Mouse (Mus musculus): ENCODE data around the gene Got1. TPM values are rescaled to one million over a fixed set of nuclear protein-coding genes. Genes with fewer than 3 reads are reported as not detected.

Gene Got1
- polyA plus RNA-seq, 1 experiment from 2014 or later, result 134 TPM

GRCm38 (mm10) chr19:43550706-43551492, 26.5 kb upstream of the Got1 start:
- WGBS (ENCODE audit: insufficient replicate concordance), result 75% methylated on average over 18 of the region's 18 CpGs
- no peaks in the 10 kb centered on the region; the same call in 1 of the 2 replicates for H3K4me1 ChIP-seq (ENCODE audit: control insufficient read depth, insufficient read depth, low read length)
- no peak for ATAC-seq (replicated peaks; ENCODE audit: insufficient number of reproducible peaks, low FRiP score, low TSS enrichment)
- H3K27me3 ChIP-seq (ENCODE audit: control insufficient read depth, insufficient read depth, low read length), result peaks cover 8% of the 10 kb centered on the region
- no peaks in the 10 kb centered on the region for H3K36me3 ChIP-seq (ENCODE audit: control insufficient read depth, insufficient read depth, low read length)
- no peaks in the 10 kb centered on the region for H3K9me3 ChIP-seq (replicated peaks; ENCODE audit: control insufficient read depth, low read length)
- H3K4me3 ChIP-seq (ENCODE audit: low read depth, low read length), result no peak overlapping the region
- no peak overlapping the region for H3K27ac ChIP-seq (ENCODE audit: low read depth, low read length)
- no peak overlapping the region for H3K9ac ChIP-seq (ENCODE audit: low read depth, low read length)
- no peak overlapping the region for H3K4me2 ChIP-seq

GRCm38 (mm10) chr19:43548060-43548459, 23.7 kb upstream of the Got1 start:
- H3K4me1 ChIP-seq (ENCODE audit: control insufficient read depth, insufficient read depth, low read length), result no peaks in the 10 kb centered on the region; the same call in 1 of the 2 replicates
- H3K36me3 ChIP-seq (ENCODE audit: control insufficient read depth, insufficient read depth, low read length), result no peaks in the 10 kb centered on the region
- peaks cover 10% of the 10 kb centered on the region for H3K27me3 ChIP-seq (ENCODE audit: control insufficient read depth, insufficient read depth, low read length)
- H3K9me3 ChIP-seq (replicated peaks; ENCODE audit: control insufficient read depth, low read length), result no peaks in the 10 kb centered on the region
- H3K4me3 ChIP-seq (ENCODE audit: low read depth, low read length), result no peak overlapping the region
- no peak for ATAC-seq (replicated peaks; ENCODE audit: insufficient number of reproducible peaks, low FRiP score, low TSS enrichment)
- no peak overlapping the region for H3K27ac ChIP-seq (ENCODE audit: low read depth, low read length)
- no peak overlapping the region for H3K9ac ChIP-seq (ENCODE audit: low read depth, low read length)
- no peak overlapping the region for H3K4me2 ChIP-seq
- WGBS (ENCODE audit: insufficient replicate concordance), result 82% methylated on average over 5 of the region's 5 CpGs

DNA sequence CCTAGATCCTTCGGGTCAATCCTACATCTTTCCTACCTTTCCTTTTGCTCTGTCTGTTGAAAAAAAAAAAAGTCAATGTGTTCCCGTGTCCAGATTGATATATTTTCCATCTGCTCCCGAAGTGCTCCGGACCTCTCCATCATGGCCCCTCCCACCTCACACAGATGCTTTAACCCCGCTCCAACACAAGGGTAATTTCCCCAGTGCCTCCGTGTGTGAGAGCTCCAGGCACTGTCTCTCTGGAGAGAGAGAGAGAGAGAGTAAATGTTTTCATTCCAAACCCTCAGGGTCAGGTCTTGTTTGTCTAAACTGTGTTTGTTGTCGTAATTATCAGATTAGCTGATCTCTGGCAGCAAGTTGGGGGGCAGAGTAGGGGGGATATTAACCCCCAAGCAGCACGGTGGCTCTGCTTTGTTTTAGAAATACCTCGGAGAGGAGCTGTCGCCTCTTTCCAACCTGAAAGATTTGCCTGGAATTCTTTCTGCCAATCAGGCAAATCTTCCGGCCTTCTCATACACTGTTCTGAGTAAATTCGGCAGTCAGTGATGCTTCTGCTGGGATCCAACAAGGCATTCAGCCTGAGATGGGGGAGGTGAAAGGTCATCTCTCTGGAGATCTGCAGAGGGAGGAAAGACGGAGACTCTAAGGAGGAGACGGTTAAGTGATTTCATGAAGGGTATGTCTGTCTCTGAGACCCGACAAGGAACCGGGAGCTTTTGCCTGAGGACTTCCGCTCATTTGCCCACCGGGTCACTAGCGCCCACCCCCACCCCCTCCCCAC, 22.1 kb upstream of the Got1 start:
- no peak for ATAC-seq (replicated peaks; ENCODE audit: insufficient number of reproducible peaks, low FRiP score, low TSS enrichment)
- H3K9ac ChIP-seq (ENCODE audit: low read depth, low read length), result no peak overlapping the region
- peaks cover 16% of the 10 kb centered on the region for H3K27me3 ChIP-seq (ENCODE audit: control insufficient read depth, insufficient read depth, low read length)
- no peaks in the 10 kb centered on the region for H3K9me3 ChIP-seq (replicated peaks; ENCODE audit: control insufficient read depth, low read length)
- no peaks in the 10 kb centered on the region; the same call in 1 of the 2 replicates for H3K4me1 ChIP-seq (ENCODE audit: control insufficient read depth, insufficient read depth, low read length)
- no peak overlapping the region for H3K4me3 ChIP-seq (ENCODE audit: low read depth, low read length)
- no peak overlapping the region for H3K27ac ChIP-seq (ENCODE audit: low read depth, low read length)
- H3K36me3 ChIP-seq (ENCODE audit: control insufficient read depth, insufficient read depth, low read length), result no peaks in the 10 kb centered on the region
- peak overlapping the region; percentile 23 for H3K4me2 ChIP-seq
- 13% methylated on average over 19 of the region's 19 CpGs for WGBS (ENCODE audit: insufficient replicate concordance)

GRCm38 (mm10) chr19:43535372-43535771, 11.0 kb upstream of the Got1 start:
- WGBS (ENCODE audit: insufficient replicate concordance), result 89% methylated on average over 3 of the region's 3 CpGs
- no peaks in the 10 kb centered on the region for H3K27me3 ChIP-seq (ENCODE audit: control insufficient read depth, insufficient read depth, low read length)

DNA sequence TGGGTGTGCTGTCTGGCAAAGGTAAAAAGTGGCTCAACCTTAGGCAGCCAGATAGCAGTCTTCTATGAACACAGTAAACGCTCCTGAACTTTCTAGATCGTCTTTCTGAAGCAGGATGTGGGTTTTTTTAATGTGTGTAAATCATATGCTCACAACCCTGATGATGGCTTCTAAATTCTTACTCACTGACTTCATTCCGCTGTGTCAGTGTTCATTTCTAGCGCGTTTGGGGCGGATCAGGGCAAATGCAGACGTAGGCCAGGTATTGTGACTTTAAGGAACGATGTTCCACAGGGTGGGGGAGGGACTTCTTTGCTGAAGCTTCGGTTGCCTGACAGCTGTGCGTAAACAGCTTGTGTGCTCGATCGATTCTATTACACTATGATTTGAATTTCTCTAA, 6.5 kb upstream of the Got1 start:
- Histone ChIP-seq H3K27me3 (ENCODE audit: control insufficient read depth, insufficient read depth, low read length) (no peaks in the 10 kb centered on the region), H3K4me1 (ENCODE audit: control insufficient read depth, insufficient read depth, low read length) (no peaks in the 10 kb centered on the region), H3K27ac (ENCODE audit: low read depth, low read length) (no peak overlapping the region), H3K9ac (ENCODE audit: low read depth, low read length) (no peak overlapping the region), H3K4me3 (ENCODE audit: low read depth, low read length) (no peak overlapping the region), H3K4me2 (no peak overlapping the region), H3K36me3 (ENCODE audit: control insufficient read depth, insufficient read depth, low read length) (no peaks in the 10 kb centered on the region), H3K9me3 (replicated peaks; ENCODE audit: control insufficient read depth, low read length) (no peaks in the 10 kb centered on the region)
- WGBS (ENCODE audit: insufficient replicate concordance), result 38% methylated on average over 12 of the region's 12 CpGs
- ATAC-seq (replicated peaks; ENCODE audit: insufficient number of reproducible peaks, low FRiP score, low TSS enrichment), result no peak

More at GRCm38 (mm10) chr19:43535372-43535771, 11.0 kb upstream of the Got1 start:
- Histone ChIP-seq H3K27ac (ENCODE audit: low read depth, low read length) (no peak overlapping the region), H3K9me3 (replicated peaks; ENCODE audit: control insufficient read depth, low read length) (no peaks in the 10 kb centered on the region), H3K4me1 (ENCODE audit: control insufficient read depth, insufficient read depth, low read length) (no peaks in the 10 kb centered on the region), H3K36me3 (ENCODE audit: control insufficient read depth, insufficient read depth, low read length) (no peaks in the 10 kb centered on the region), H3K4me3 (ENCODE audit: low read depth, low read length) (no peak overlapping the region), H3K9ac (ENCODE audit: low read depth, low read length) (no peak overlapping the region), H3K4me2 (no peak overlapping the region)
- ATAC-seq (replicated peaks; ENCODE audit: insufficient number of reproducible peaks, low FRiP score, low TSS enrichment), result no peak

DNA sequence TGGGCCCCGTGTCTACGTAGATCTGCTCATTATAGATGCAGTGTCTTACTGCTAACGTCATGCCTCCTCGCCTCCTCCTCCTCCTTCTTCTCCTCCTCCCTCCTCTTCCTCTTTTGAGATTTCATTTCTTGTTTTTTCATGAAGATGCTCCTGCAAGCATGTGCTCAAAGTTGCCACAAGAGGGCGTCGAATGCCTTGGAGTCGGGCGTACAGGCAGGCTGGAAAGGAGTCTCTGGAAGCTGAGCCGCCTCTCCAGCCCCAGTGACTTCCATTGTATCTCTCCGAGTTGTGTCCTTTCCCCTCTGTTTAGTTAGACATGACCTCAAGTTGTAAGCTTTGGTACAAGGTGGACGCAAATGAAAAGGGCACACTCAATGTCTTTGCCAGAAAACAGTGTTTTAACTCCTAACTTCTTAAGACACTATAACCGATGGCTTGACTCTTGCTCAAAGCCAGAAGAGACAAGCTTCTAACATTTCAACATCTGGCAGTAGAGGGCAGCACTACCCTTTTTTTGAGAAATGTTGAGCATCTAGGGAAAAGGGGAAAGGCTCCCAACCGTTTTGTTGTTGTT, 5.9 kb upstream of the Got1 start:
- under 1% methylated on average over 13 of the region's 13 CpGs for WGBS (ENCODE audit: insufficient replicate concordance)
- Histone ChIP-seq H3K4me1 (ENCODE audit: control insufficient read depth, insufficient read depth, low read length) (0 out of 2 replicates have a peak, but pooled peaks cover 3% of the 10 kb centered on the region), H3K36me3 (ENCODE audit: control insufficient read depth, insufficient read depth, low read length) (no peaks in the 10 kb centered on the region), H3K27ac (ENCODE audit: low read depth, low read length) (no peak overlapping the region), H3K9ac (ENCODE audit: low read depth, low read length) (no peak overlapping the region), H3K27me3 (ENCODE audit: control insufficient read depth, insufficient read depth, low read length) (no peaks in the 10 kb centered on the region), H3K4me2 (peak overlapping the region; percentile 56), H3K4me3 (ENCODE audit: low read depth, low read length) (peak overlapping the region; percentile 23; the same call in 1 of the 2 replicates), H3K9me3 (replicated peaks; ENCODE audit: control insufficient read depth, low read length) (no peaks in the 10 kb centered on the region)
- peak; percentile 57; the same call in 1 of the 2 replicates for ATAC-seq (replicated peaks; ENCODE audit: insufficient number of reproducible peaks, low FRiP score, low TSS enrichment)

DNA sequence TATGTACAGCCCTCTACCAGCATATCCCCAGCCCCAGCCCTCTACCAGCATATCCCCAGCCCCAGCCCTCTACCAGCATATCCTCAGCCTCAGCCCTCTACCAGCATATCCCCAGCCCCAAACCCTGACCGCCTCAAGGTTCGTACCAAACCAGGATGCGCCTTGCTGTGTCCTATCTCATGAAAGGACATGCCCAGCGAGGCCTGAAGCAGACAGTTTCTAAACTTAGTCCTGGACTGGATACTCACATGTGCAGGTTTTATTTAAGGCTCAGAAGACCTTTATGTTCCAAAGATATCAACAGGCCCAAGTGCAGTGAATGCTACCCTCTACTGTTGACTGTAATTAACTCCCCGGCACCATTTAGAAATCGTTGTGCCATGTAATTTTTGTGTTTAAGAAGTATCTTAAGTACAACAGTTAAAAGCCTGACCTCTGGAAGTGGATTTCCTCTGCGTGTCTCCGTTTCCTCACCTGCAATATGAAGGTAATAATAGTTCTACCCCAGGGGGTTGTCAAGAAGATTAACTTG, 3.7 kb upstream of the Got1 start:
- H3K4me2 ChIP-seq, result no peak overlapping the region
- H3K4me3 ChIP-seq (ENCODE audit: low read depth, low read length), result no peak overlapping the region
- WGBS (ENCODE audit: insufficient replicate concordance), result 77% methylated on average over 8 of the region's 8 CpGs
- no peak overlapping the region for H3K9ac ChIP-seq (ENCODE audit: low read depth, low read length)
- H3K27ac ChIP-seq (ENCODE audit: low read depth, low read length), result no peak overlapping the region
- 0 out of 2 replicates have a peak, but pooled peaks cover 6% of the 10 kb centered on the region for H3K4me1 ChIP-seq (ENCODE audit: control insufficient read depth, insufficient read depth, low read length)
- no peaks in the 10 kb centered on the region for H3K9me3 ChIP-seq (replicated peaks; ENCODE audit: control insufficient read depth, low read length)
- H3K36me3 ChIP-seq (ENCODE audit: control insufficient read depth, insufficient read depth, low read length), result no peaks in the 10 kb centered on the region
- ATAC-seq (replicated peaks; ENCODE audit: insufficient number of reproducible peaks, low FRiP score, low TSS enrichment), result no peak
- no peaks in the 10 kb centered on the region for H3K27me3 ChIP-seq (ENCODE audit: control insufficient read depth, insufficient read depth, low read length)

DNA sequence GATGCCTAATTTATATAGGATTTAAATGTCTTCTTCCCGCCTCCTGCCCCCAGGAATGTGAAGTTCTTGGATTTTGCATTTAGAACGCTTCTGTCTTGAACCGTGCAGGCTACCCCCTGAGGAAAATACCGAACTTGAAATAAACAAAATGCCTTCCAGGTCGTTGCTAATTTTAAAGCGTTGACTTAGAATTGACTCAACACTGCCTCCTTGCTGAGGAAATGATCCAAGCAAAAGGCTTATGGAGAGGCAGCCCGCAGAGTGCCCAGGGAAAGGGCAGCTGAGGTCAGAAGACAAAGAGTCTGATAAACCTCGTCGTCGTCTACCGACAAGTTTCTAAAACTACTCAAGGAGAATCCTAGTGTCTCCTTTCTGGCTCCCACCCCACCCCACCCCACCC, 2.7 kb upstream of the Got1 start:
- ATAC-seq (replicated peaks; ENCODE audit: insufficient number of reproducible peaks, low FRiP score, low TSS enrichment), result no peak
- Histone ChIP-seq H3K9me3 (replicated peaks; ENCODE audit: control insufficient read depth, low read length) (no peaks in the 10 kb centered on the region), H3K4me3 (ENCODE audit: low read depth, low read length) (no peak overlapping the region), H3K4me1 (ENCODE audit: control insufficient read depth, insufficient read depth, low read length) (0 out of 2 replicates have a peak, but pooled peaks cover 6% of the 10 kb centered on the region), H3K36me3 (ENCODE audit: control insufficient read depth, insufficient read depth, low read length) (no peaks in the 10 kb centered on the region), H3K27ac (ENCODE audit: low read depth, low read length) (no peak overlapping the region), H3K9ac (ENCODE audit: low read depth, low read length) (no peak overlapping the region), H3K4me2 (no peak overlapping the region), H3K27me3 (ENCODE audit: control insufficient read depth, insufficient read depth, low read length) (no peaks in the 10 kb centered on the region)
- 13% methylated on average over 11 of the region's 11 CpGs for WGBS (ENCODE audit: insufficient replicate concordance)
